ENCODE assay signal across 8 mouse cellular contexts in the genomic region with DNA sequence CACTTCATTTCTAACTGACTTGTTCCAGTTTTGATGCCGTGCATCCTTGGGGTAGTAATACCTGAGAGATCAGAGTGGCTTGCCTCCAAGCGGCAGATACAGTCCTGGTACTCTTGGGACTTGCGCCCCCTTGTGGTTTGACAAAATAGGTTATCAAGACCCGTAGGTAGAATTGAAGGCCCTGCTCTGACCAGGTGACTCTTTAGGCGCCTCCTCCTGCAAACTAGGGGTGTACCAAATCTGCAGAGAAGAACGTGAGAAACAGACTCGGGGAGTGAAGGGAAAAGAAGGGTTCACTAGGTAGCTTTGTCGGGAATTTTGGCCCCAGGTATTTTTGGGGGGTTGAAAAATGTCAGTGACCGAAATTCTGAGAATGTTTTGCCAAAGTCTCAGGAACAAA. TPM values are rescaled to one million over a fixed set of nuclear protein-coding genes. Genes with fewer than 3 reads are reported as not detected.
A peak's percentile ranks its signal among the peaks of the same experiment; 100 is the strongest.
DNase-seq lines count a peak whose midpoint lies in the region; ATAC-seq and TF ChIP-seq lines count a peak whose summit lies in the region.

No protein-coding gene starts in this region.

- peaks cover 6% of the 10 kb centered on the region; the same call in 1 of the 2 replicates for H3K4me1 ChIP-seq in bone marrow, adult 2 months (ENCODE audit: control insufficient read depth, insufficient read depth, low read length)
- H3K4me1 ChIP-seq in embryonic facial prominence, embryonic 15.5 days = peaks cover 17% of the 10 kb centered on the region
- peaks cover 19% of the 10 kb centered on the region for H3K4me1 ChIP-seq in limb, embryonic 15.5 days
- no peaks in the 10 kb centered on the region; the same call in 1 of the 2 replicates for H3K4me1 ChIP-seq in midbrain, postnatal 0 days (ENCODE audit: insufficient read depth, low read length)

- H3K36me3 ChIP-seq in embryonic facial prominence, embryonic 15.5 days = no peaks in the 10 kb centered on the region
- H3K36me3 ChIP-seq in limb, embryonic 15.5 days = no peaks in the 10 kb centered on the region
- no peaks in the 10 kb centered on the region for H3K36me3 ChIP-seq in midbrain, postnatal 0 days (ENCODE audit: insufficient read depth, low read length)

- no peaks in the 10 kb centered on the region for H3K9me3 ChIP-seq in embryonic facial prominence, embryonic 15.5 days (replicated peaks)
- H3K9me3 ChIP-seq in limb, embryonic 15.5 days = no peaks in the 10 kb centered on the region
- H3K9me3 ChIP-seq in midbrain, postnatal 0 days (ENCODE audit: low read length) = no peaks in the 10 kb centered on the region

- H3K9ac ChIP-seq in embryonic facial prominence, embryonic 15.5 days = no peak overlapping the region
- H3K9ac ChIP-seq in limb, embryonic 15.5 days = no peak overlapping the region
- no peak overlapping the region for H3K9ac ChIP-seq in midbrain, postnatal 0 days (replicated peaks; ENCODE audit: low read length, poor library complexity, severe bottlenecking)

- under 1% methylated on average over 9 of the region's 9 CpGs for WGBS in bone marrow, adult 2 months
- WGBS in embryonic facial prominence, embryonic 15.5 days = 2% methylated on average over 9 of the region's 9 CpGs
- 3% methylated on average over 9 of the region's 9 CpGs for WGBS in limb, embryonic 15.5 days
- 4% methylated on average over 9 of the region's 9 CpGs for WGBS in midbrain, postnatal 0 days

- H3K27me3 ChIP-seq in embryonic facial prominence, embryonic 15.5 days = no peaks in the 10 kb centered on the region
- no peaks in the 10 kb centered on the region for H3K27me3 ChIP-seq in limb, embryonic 15.5 days
- H3K27me3 ChIP-seq in midbrain, postnatal 0 days (ENCODE audit: insufficient read depth, low read length) = no peaks in the 10 kb centered on the region

- H3K4me2 ChIP-seq in embryonic facial prominence, embryonic 15.5 days (replicated peaks) = peak overlapping the region; percentile 42
- peak overlapping the region; percentile 40 for H3K4me2 ChIP-seq in limb, embryonic 15.5 days
- peak overlapping the region; percentile 18; the same call in 1 of the 2 replicates for H3K4me2 ChIP-seq in midbrain, postnatal 0 days (ENCODE audit: low read depth, low read length, poor library complexity, severe bottlenecking)

- peak overlapping the region; percentile 0 for H3K4me3 ChIP-seq in bone marrow, adult 2 months (replicated peaks; ENCODE audit: control insufficient read depth, low read depth, low read length)
- peak overlapping the region; percentile 16; the same call in 1 of the 2 replicates for H3K4me3 ChIP-seq in embryonic facial prominence, embryonic 15.5 days (replicated peaks)
- H3K4me3 ChIP-seq in limb, embryonic 15.5 days = peak overlapping the region; percentile 22
- H3K4me3 ChIP-seq in midbrain, postnatal 0 days (ENCODE audit: low read depth, low read length) = no peak overlapping the region

- DNase-seq in B cell, adult 2 months = peak; percentile 92 to 94
- DNase-seq in heart, adult 9 months (ENCODE audit: low spot score in 2 of 2) = peak; percentile 68 to 71
- DNase-seq in kidney, adult 9 months = peak; percentile 87
- peak; percentile 91 for DNase-seq in midbrain, postnatal 0 days (ENCODE audit: low spot score)
- peak; percentile 71 to 89 for DNase-seq in spleen, postnatal 10 days (ENCODE audit: low spot score in 2 of 2)

- TF ChIP-seq CTCF in bone marrow, adult 2 months (IDR thresholded peaks at IDR 0.05; ENCODE audit: control insufficient read depth, insufficient read depth, low read length) = peak; percentile 76
- peak; percentile 87 for TF ChIP-seq CTCF in midbrain, postnatal 0 days (IDR thresholded peaks at IDR 0.05)

- TF ChIP-seq POLR2A in bone marrow, adult 2 months (IDR thresholded peaks at IDR 0.05; ENCODE audit: borderline replicate concordance, control insufficient read depth, low read depth, low read length) = no peak

- ATAC-seq in embryonic facial prominence, embryonic 15.5 days (ENCODE audit: insufficient number of reproducible peaks, low FRiP score, low TSS enrichment, low read depth) = peak; percentile 49; the same call in 1 of the 2 replicates
- 0 out of 2 replicates have a peak, but pooled peaks have one; percentile 49 for ATAC-seq in limb, embryonic 15.5 days (ENCODE audit: insufficient number of reproducible peaks, low FRiP score, low TSS enrichment, low read depth)
- peak; percentile 35; the same call in 1 of the 2 replicates for ATAC-seq in midbrain, postnatal 0 days (ENCODE audit: low FRiP score)

- H3K27ac ChIP-seq in bone marrow, adult 2 months (ENCODE audit: control insufficient read depth, insufficient read depth, low read depth, low read length, poor library complexity) = peak overlapping the region; percentile 80
- H3K27ac ChIP-seq in embryonic facial prominence, embryonic 15.5 days (replicated peaks) = 0 out of 2 replicates have a peak overlapping the region, but pooled peaks have one; percentile 14
- 0 out of 2 replicates have a peak overlapping the region, but pooled peaks have one; percentile 34 for H3K27ac ChIP-seq in limb, embryonic 15.5 days
- no peak overlapping the region for H3K27ac ChIP-seq in midbrain, postnatal 0 days (ENCODE audit: low read depth, low read length)

RNA-seq across cellular contexts. Expression of a gene that starts 7.9 kb away (rescaled TPM):
- 28.6 and 134 TPM in 2 replicates for polyA plus RNA-seq in bone marrow, adult 2 months (2011; ENCODE audit: insufficient read depth, insufficient read length, low replicate concordance, missing spikeins)
- 15.4 and 17.9 TPM in 2 replicates for polyA plus RNA-seq in embryonic facial prominence, embryonic 15.5 days (2015; fragmentation: Nextera tagmentation; extraction: Ambion mirVana)
- polyA plus RNA-seq in limb, embryonic 15.5 days (2015; fragmentation: Nextera tagmentation; extraction: Ambion mirVana) = 16.0 and 18.3 TPM in 2 replicates
- 0.16 TPM in 1 of 2 replicates, not detected in the other for total RNA-seq in midbrain, postnatal 0 days (2014; rRNA removed)
- polyA plus RNA-seq in midbrain, postnatal 0 days (2015; fragmentation: Nextera tagmentation; extraction: Ambion mirVana) = 0.58 and 1.3 TPM in 2 replicates
